Mouse (Mus musculus): ENCODE data around the gene Map2k2. TPM values are rescaled to one million over a fixed set of nuclear protein-coding genes. Genes with fewer than 3 reads are reported as not detected.
"Not testable (repeated sequence)": the region's sequence is repeated elsewhere in the genome, so short reads cannot be mapped to it uniquely, and the experiment has no call there.

Map2k2 gene
- total RNA-seq, 2 experiments from 2014 or later: 40.6 to 47.8 TPM

- peak; percentile 71 for ATAC-seq (ENCODE audit: poor library complexity, severe bottlenecking)
Measured at GRCm38 (mm10) chr10:81174617-81175344, 69.1 kb downstream of the Map2k2 start.

- ATAC-seq (ENCODE audit: poor library complexity, severe bottlenecking): not testable (repeated sequence)
Measured at GRCm38 (mm10) chr10:81175345-81175701, 69.6 kb downstream of the Map2k2 start.

GRCm38 (mm10) chr10:81175936-81176465 is 70.3 kb downstream of the Map2k2 start:
- no peak for ATAC-seq (ENCODE audit: poor library complexity, severe bottlenecking)

GRCm38 (mm10) chr10:81176466-81177271 is 71.0 kb downstream of the Map2k2 start, which contains the start of gene Eef2:
Gene Eef2, plus strand, starts transcription at chr10:81176631.
- ATAC-seq (ENCODE audit: poor library complexity, severe bottlenecking): peak; percentile 68

- ATAC-seq (ENCODE audit: poor library complexity, severe bottlenecking): no peak
Measured at GRCm38 (mm10) chr10:81177491-81177925, 71.8 kb downstream of the Map2k2 start.

- no peak for ATAC-seq (ENCODE audit: poor library complexity, severe bottlenecking)
Measured at GRCm38 (mm10) chr10:81177958-81178712, 72.4 kb downstream of the Map2k2 start.

GRCm38 (mm10) chr10:81178927-81179326 is 73.2 kb downstream of the Map2k2 start:
- no peak for ATAC-seq (ENCODE audit: poor library complexity, severe bottlenecking)

- no peak for ATAC-seq (ENCODE audit: poor library complexity, severe bottlenecking)
Measured at GRCm38 (mm10) chr10:81179451-81180342, 74.0 kb downstream of the Map2k2 start.

- no peak for ATAC-seq (ENCODE audit: poor library complexity, severe bottlenecking)
Measured at GRCm38 (mm10) chr10:81180946-81181345, 75.2 kb downstream of the Map2k2 start.

- ATAC-seq (ENCODE audit: poor library complexity, severe bottlenecking): not testable (repeated sequence)
Measured at GRCm38 (mm10) chr10:81181860-81182259, 76.1 kb downstream of the Map2k2 start.

GRCm38 (mm10) chr10:81182336-81183333 is 76.9 kb downstream of the Map2k2 start, which contains the start of gene Dapk3:
Gene Dapk3, plus strand, starts transcription at chr10:81183005.
- ATAC-seq (ENCODE audit: poor library complexity, severe bottlenecking): peak; percentile 94

Other genes starting within 250 kb of the Map2k2 start
- not detected in 2 replicates for gene Tmprss9, start 234.1 kb upstream of the Map2k2 start, total RNA-seq (2015)
- gene Tmprss9, start 234.1 kb upstream of the Map2k2 start, total RNA-seq (2017): not detected in 2 replicates
- gene Timm13, start 204.9 kb upstream of the Map2k2 start, total RNA-seq (2015): 60.1 and 74.7 TPM in 2 replicates
- gene Timm13, start 204.9 kb upstream of the Map2k2 start, total RNA-seq (2017): 31.8 and 44.9 TPM in 2 replicates
- gene Lmnb2, start 187.7 kb upstream of the Map2k2 start, total RNA-seq (2015): 7.7 and 9.5 TPM in 2 replicates
- 35.2 and 35.8 TPM in 2 replicates for gene Lmnb2, start 187.7 kb upstream of the Map2k2 start, total RNA-seq (2017)
- 11.0 and 12.9 TPM in 2 replicates for gene Gadd45b, start 175.8 kb upstream of the Map2k2 start, total RNA-seq (2015)
- gene Gadd45b, start 175.8 kb upstream of the Map2k2 start, total RNA-seq (2017): 9.4 and 20.3 TPM in 2 replicates
- 0.11 TPM in 1 of 2 replicates, not detected in the other for gene Gng7, start 91.0 kb upstream of the Map2k2 start, total RNA-seq (2015)
- gene Gng7, start 91.0 kb upstream of the Map2k2 start, total RNA-seq (2017): 0.26 TPM in 1 of 2 replicates, not detected in the other
- not detected in 2 replicates for gene Diras1, start 80.3 kb upstream of the Map2k2 start, total RNA-seq (2015)
- gene Diras1, start 80.3 kb upstream of the Map2k2 start, total RNA-seq (2017): 0.20 TPM in 1 of 2 replicates, not detected in the other
- 3.9 and 6.0 TPM in 2 replicates for gene Slc39a3, start 68.5 kb upstream of the Map2k2 start, total RNA-seq (2015)
- gene Slc39a3, start 68.5 kb upstream of the Map2k2 start, total RNA-seq (2017): 6.2 and 10.2 TPM in 2 replicates
- 30.3 and 30.7 TPM in 2 replicates for gene Sgta, start 45.7 kb upstream of the Map2k2 start, total RNA-seq (2015)
- 33.3 and 38.7 TPM in 2 replicates for gene Sgta, start 45.7 kb upstream of the Map2k2 start, total RNA-seq (2017)
- gene Thop1, start 35.9 kb upstream of the Map2k2 start, total RNA-seq (2015): 0.82 and 1.5 TPM in 2 replicates
- 3.4 and 4.3 TPM in 2 replicates for gene Thop1, start 35.9 kb upstream of the Map2k2 start, total RNA-seq (2017)
- 0.50 and 0.58 TPM in 2 replicates for gene Creb3l3, start 7.0 kb upstream of the Map2k2 start, total RNA-seq (2015)
- gene Creb3l3, start 7.0 kb upstream of the Map2k2 start, total RNA-seq (2017): 0.40 and 0.89 TPM in 2 replicates
- 25.0 and 27.0 TPM in 2 replicates for gene Zbtb7a, start 29.3 kb downstream of the Map2k2 start, total RNA-seq (2015)
- 8.8 and 14.5 TPM in 2 replicates for gene Zbtb7a, start 29.3 kb downstream of the Map2k2 start, total RNA-seq (2017)
- gene Pias4, start 62.0 kb downstream of the Map2k2 start, total RNA-seq (2015): 10.1 and 13.7 TPM in 2 replicates
- 12.9 and 13.3 TPM in 2 replicates for gene Pias4, start 62.0 kb downstream of the Map2k2 start, total RNA-seq (2017)
- gene Eef2, start 70.7 kb downstream of the Map2k2 start, total RNA-seq (2015): 394 and 408 TPM in 2 replicates
- 983 and 1,066 TPM in 2 replicates for gene Eef2, start 70.7 kb downstream of the Map2k2 start, total RNA-seq (2017)
- 9.8 and 12.7 TPM in 2 replicates for gene Dapk3, start 77.1 kb downstream of the Map2k2 start, total RNA-seq (2015)
- gene Dapk3, start 77.1 kb downstream of the Map2k2 start, total RNA-seq (2017): 27.5 and 36.6 TPM in 2 replicates
- not detected in 2 replicates for gene 4930442H23Rik, start 77.9 kb downstream of the Map2k2 start, total RNA-seq (2015)
- gene 4930442H23Rik, start 77.9 kb downstream of the Map2k2 start, total RNA-seq (2017): not detected in 2 replicates
- gene Nmrk2, start 96.1 kb downstream of the Map2k2 start, total RNA-seq (2015): not detected in 2 replicates
- gene Nmrk2, start 96.1 kb downstream of the Map2k2 start, total RNA-seq (2017): not detected in 2 replicates
- not detected in 2 replicates for gene Atcay, start 124.9 kb downstream of the Map2k2 start, total RNA-seq (2015)
- not detected in 2 replicates for gene Atcay, start 124.9 kb downstream of the Map2k2 start, total RNA-seq (2017)
- not detected in 2 replicates for gene Zfr2, start 127.2 kb downstream of the Map2k2 start, total RNA-seq (2015)
- gene Zfr2, start 127.2 kb downstream of the Map2k2 start, total RNA-seq (2017): 0.16 and 0.26 TPM in 2 replicates
- 5.4 and 5.9 TPM in 2 replicates for gene Matk, start 147.0 kb downstream of the Map2k2 start, total RNA-seq (2015)
- 7.5 and 8.1 TPM in 2 replicates for gene Matk, start 147.0 kb downstream of the Map2k2 start, total RNA-seq (2017)
- gene Mrpl54, start 161.0 kb downstream of the Map2k2 start, total RNA-seq (2015): 52.1 and 67.0 TPM in 2 replicates
- 97.4 and 154 TPM in 2 replicates for gene Mrpl54, start 161.0 kb downstream of the Map2k2 start, total RNA-seq (2017)
- 16.4 and 20.2 TPM in 2 replicates for gene Apba3, start 161.0 kb downstream of the Map2k2 start, total RNA-seq (2015)
- gene Apba3, start 161.0 kb downstream of the Map2k2 start, total RNA-seq (2017): 11.5 and 15.0 TPM in 2 replicates
- 3.4 and 3.7 TPM in 2 replicates for gene Tjp3, start 185.7 kb downstream of the Map2k2 start, total RNA-seq (2015)
- 5.0 and 6.5 TPM in 2 replicates for gene Tjp3, start 185.7 kb downstream of the Map2k2 start, total RNA-seq (2017)
- gene Pip5k1c, start 187.0 kb downstream of the Map2k2 start, total RNA-seq (2015): 28.0 and 31.7 TPM in 2 replicates
- 40.4 and 46.1 TPM in 2 replicates for gene Pip5k1c, start 187.0 kb downstream of the Map2k2 start, total RNA-seq (2017)
- 4.5 and 7.4 TPM in 2 replicates for gene Cactin, start 215.2 kb downstream of the Map2k2 start, total RNA-seq (2015)
- 16.2 and 20.6 TPM in 2 replicates for gene Cactin, start 215.2 kb downstream of the Map2k2 start, total RNA-seq (2017)
- 0.34 and 0.85 TPM in 2 replicates for gene Tbxa2r, start 222.8 kb downstream of the Map2k2 start, total RNA-seq (2015)
- gene Tbxa2r, start 222.8 kb downstream of the Map2k2 start, total RNA-seq (2017): 0.07 and 0.28 TPM in 2 replicates
- gene Gipc3, start 237.4 kb downstream of the Map2k2 start, total RNA-seq (2015): not detected in 2 replicates
- not detected in 2 replicates for gene Gipc3, start 237.4 kb downstream of the Map2k2 start, total RNA-seq (2017)
- gene Hmg20b, start 244.6 kb downstream of the Map2k2 start, total RNA-seq (2015): 27.4 and 33.0 TPM in 2 replicates
- gene Hmg20b, start 244.6 kb downstream of the Map2k2 start, total RNA-seq (2017): 18.1 and 24.5 TPM in 2 replicates

All from megakaryocyte, adult 5-6 weeks (primary cell).